Mouse (Mus musculus) lung, embryonic 16.5 days (tissue): ENCODE data around the gene Cyp2s1. TPM values are rescaled to one million over a fixed set of nuclear protein-coding genes. Genes with fewer than 3 reads are reported as not detected.
"Not testable (repeated sequence)": the region's sequence is repeated elsewhere in the genome, so short reads cannot be mapped to it uniquely, and the experiment has no call there.

Experiments used
- ATAC-seq: fragments of 200-750 bp; cut with Nextera tagmentation; 2 replicates; pipeline ENCODE4 v1.8.0; 2017; ENCODE audit warnings: low read depth, mild to moderate bottlenecking, moderate library complexity
- H3K27ac ChIP-seq: fragments of 300-500 bp; sonication (generic); 2 replicates; pipeline ENCODE4 v1.5.1; 2014; ENCODE audit warnings: mild to moderate bottlenecking, control low read depth, low read length
- H3K27me3 ChIP-seq: fragments of 300-500 bp; sonication (generic); 2 replicates; pipeline ENCODE4 v1.6.1; 2014; ENCODE audit warnings: low read depth, low read length, mixed read lengths; ENCODE audit not compliant: control insufficient read depth, insufficient read depth
- H3K36me3 ChIP-seq: fragments of 300-500 bp; sonication (generic); 2 replicates; pipeline ENCODE4 v1.6.1; 2014; ENCODE audit warnings: low read length; ENCODE audit not compliant: control insufficient read depth, insufficient read depth
- H3K4me1 ChIP-seq: fragments of 300-500 bp; sonication (generic); replicated peaks from 2 replicates; pipeline ENCODE4 v1.6.1; 2014; ENCODE audit warnings: low read length, mixed read lengths; ENCODE audit not compliant: control insufficient read depth, insufficient read depth
- H3K4me2 ChIP-seq: fragments of 300-500 bp; sonication (generic); 2 replicates; pipeline ENCODE4 v1.6.1; 2014; ENCODE audit warnings: low read depth, low read length, control low read depth
- H3K4me3 ChIP-seq: fragments of 300-500 bp; sonication (generic); 2 replicates; pipeline ENCODE4 v1.5.1; 2014; ENCODE audit warnings: mild to moderate bottlenecking, low read length, control low read depth
- H3K9ac ChIP-seq: fragments of 300-500 bp; sonication (generic); 2 replicates; pipeline ENCODE4 v1.6.1; 2014; ENCODE audit warnings: low read length, control low read depth
- H3K9me3 ChIP-seq: fragments of 300-500 bp; sonication (generic); 2 replicates; pipeline ENCODE4 v1.6.1; 2016; ENCODE audit warnings: low read length; ENCODE audit not compliant: control insufficient read depth
- WGBS: fragments of 180-500 bp; shearing (Covaris S2); extraction: QIAGEN DNeasy Blood & Tissue Kit; methylation state at CpG from one replicate; pipeline ENCODE4 v1.1.7; 2014; 5-methylcytosine and 5-hydroxymethylcytosine counted together
- polyA plus RNA-seq: library from polyadenylated mRNA; unstranded; fragments of >200 nt; fragmentation: Nextera tagmentation; extraction: Ambion mirVana; gene quantifications from 2 replicates; pipeline ENCODE4 v1.2.1, GENCODE M21; 2015

The Cyp2s1 gene
- polyA plus RNA-seq, 1 experiment from 2014 or later: 18.9 TPM

DNA sequence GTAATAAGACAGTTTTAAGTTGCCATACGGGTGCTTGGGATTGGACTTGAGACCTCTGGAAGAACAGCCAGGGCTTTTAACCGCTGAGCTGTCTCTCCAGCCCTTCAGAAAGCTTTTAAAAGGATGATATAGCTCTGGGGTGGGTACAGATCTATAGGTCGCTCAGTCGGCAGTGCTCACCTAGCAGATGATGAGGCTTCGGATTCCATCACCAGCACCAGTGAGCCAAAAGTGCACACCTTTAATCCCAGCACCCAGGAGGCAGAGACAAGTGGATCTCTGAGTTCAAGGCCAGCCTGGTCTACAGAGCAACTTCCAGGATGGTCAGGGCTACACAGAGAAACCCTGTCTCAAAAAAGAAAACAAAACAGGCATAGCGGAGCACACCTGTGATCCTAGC, 15.7 kb downstream of the Cyp2s1 start:
- no peak for ATAC-seq
- Histone ChIP-seq H3K36me3 (no peaks in the 10 kb centered on the region), H3K27me3 (no peaks in the 10 kb centered on the region), H3K4me2 (no peak overlapping the region), H3K4me1 (0 out of 2 replicates have a peak, but pooled peaks cover 6% of the 10 kb centered on the region), H3K9me3 (no peaks in the 10 kb centered on the region), H3K4me3 (no peak overlapping the region), H3K27ac (no peak overlapping the region), H3K9ac (no peak overlapping the region)
- 86% methylated on average over 6 of the region's 6 CpGs for WGBS

DNA sequence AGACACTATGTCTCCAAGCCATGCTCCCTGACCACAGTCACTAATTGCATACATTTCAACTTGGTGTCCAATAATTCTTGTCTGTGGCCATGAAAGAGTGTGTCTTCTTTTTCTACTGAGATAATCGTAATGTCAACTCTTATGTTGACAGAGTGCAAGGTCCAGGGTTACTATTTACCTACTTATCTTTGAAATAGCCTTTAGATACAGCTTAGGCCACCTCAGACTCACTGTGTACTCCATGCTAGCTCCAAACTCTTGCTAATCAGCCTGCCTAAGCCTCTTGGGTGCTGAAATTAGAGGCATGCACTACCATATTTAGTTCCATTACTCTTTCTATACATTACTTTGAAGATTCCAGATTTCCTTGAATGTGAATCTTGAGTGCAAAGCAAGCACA, 17.3 kb downstream of the Cyp2s1 start:
- Histone ChIP-seq H3K27ac (no peak overlapping the region), H3K36me3 (no peaks in the 10 kb centered on the region), H3K4me3 (no peak overlapping the region), H3K27me3 (no peaks in the 10 kb centered on the region), H3K4me1 (0 out of 2 replicates have a peak, but pooled peaks cover 4% of the 10 kb centered on the region), H3K4me2 (no peak overlapping the region), H3K9ac (no peak overlapping the region), H3K9me3 (no peaks in the 10 kb centered on the region)
- 62% methylated on average over 1 of the region's 1 CpGs for WGBS
- no peak for ATAC-seq

DNA sequence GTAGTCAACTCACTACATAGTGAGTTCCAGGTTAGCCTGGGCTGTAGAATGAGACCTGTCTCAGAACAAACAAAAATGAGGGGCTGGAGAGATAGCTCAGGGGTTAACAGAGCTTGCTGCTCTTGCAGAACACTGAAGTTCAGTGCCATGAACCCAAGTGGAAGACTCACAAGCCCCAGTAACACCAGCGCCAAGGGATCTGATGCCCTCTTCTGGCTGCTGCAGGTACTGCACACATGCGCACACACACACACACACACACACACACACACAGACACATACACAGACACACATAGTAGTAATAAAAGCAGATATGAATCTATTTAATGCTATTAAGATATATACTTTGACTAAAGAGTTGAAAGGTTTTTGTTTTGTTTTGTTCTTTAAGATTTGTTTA, 18.2 kb downstream of the Cyp2s1 start:
- H3K36me3 ChIP-seq: no peaks in the 10 kb centered on the region
- ATAC-seq: no peak
- WGBS: 88% methylated on average over 2 of the region's 2 CpGs
- H3K4me1 ChIP-seq: 0 out of 2 replicates have a peak, but pooled peaks cover 4% of the 10 kb centered on the region
- no peak overlapping the region for H3K9ac ChIP-seq
- H3K9me3 ChIP-seq: no peaks in the 10 kb centered on the region
- H3K27ac ChIP-seq: no peak overlapping the region
- no peak overlapping the region for H3K4me3 ChIP-seq
- no peak overlapping the region for H3K4me2 ChIP-seq
- H3K27me3 ChIP-seq: no peaks in the 10 kb centered on the region

DNA sequence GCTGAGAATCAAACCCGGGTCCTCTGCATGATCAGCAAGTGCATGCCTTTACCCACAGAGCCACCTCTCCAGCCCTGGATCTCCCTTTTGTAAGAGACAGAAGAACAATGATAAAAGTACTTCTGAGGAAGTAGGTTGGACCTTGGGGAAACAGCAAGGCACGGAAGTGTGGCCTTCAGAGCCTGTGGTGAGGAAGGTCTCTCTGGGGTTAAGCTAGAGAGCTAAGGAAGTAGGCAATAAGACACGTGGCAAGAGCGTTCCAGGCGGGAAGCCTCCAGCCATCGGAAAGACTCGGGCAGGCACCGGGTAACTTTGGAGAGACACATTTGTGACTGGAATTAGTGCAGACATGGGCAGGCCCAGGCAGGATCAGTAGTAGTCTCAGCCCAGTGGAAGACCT, 21.9 kb downstream of the Cyp2s1 start:
- H3K4me1 ChIP-seq: no peaks in the 10 kb centered on the region
- H3K36me3 ChIP-seq: no peaks in the 10 kb centered on the region
- H3K27ac ChIP-seq: no peak overlapping the region
- no peaks in the 10 kb centered on the region for H3K27me3 ChIP-seq
- 74% methylated on average over 8 of the region's 8 CpGs for WGBS
- H3K9ac ChIP-seq: no peak overlapping the region
- no peaks in the 10 kb centered on the region for H3K9me3 ChIP-seq
- no peak overlapping the region for H3K4me3 ChIP-seq
- no peak for ATAC-seq
- H3K4me2 ChIP-seq: no peak overlapping the region

DNA sequence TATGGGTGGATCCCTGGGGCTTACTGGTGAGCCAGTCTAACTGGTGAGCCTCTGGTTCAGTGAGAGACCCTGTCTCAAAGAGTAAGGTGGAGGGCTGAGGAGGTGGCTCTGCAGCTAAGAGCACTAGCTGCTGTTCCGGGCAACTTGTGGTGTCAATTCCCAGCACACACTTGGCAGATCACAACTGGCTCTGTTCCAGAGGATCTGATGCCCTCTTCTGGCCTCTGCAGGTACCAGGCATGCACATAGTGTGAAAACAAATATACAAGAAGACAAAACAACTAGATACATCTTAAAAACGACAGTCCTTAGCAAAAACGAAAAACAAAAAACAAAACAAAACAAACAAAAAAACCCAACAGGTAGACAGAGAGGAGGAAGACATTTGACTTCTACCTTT, 23.0 kb downstream of the Cyp2s1 start:
- ATAC-seq: no peak
- Histone ChIP-seq H3K9ac (no peak overlapping the region), H3K4me3 (no peak overlapping the region), H3K27ac (no peak overlapping the region), H3K4me1 (peaks cover 8% of the 10 kb centered on the region), H3K9me3 (no peaks in the 10 kb centered on the region), H3K36me3 (no peaks in the 10 kb centered on the region), H3K27me3 (no peaks in the 10 kb centered on the region), H3K4me2 (no peak overlapping the region)
- 43% methylated on average over 3 of the region's 3 CpGs for WGBS

DNA sequence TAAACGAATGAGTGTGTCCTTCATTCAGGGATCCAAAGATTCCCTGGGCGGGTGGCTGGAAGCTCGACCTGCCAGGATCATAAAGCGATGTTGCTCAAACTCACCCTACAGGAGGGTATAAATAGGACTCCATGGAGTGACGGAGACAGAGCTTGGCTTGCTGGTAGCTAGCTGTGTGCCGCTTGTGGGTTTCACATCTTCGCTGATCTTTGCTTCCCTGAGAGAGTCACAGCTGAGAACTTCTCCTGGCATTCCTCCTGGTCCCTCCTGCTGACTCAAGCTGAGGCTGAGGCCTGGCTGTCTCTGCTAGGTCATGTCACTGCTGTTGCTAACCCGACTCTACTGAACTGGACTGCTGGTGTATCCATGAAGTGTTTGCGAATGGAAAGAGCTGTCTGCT, 23.7 kb downstream of the Cyp2s1 start:
- not testable (repeated sequence) for H3K27me3 ChIP-seq, H3K27ac ChIP-seq, H3K4me3 ChIP-seq, ATAC-seq, H3K9me3 ChIP-seq, H3K36me3 ChIP-seq, H3K4me2 ChIP-seq, H3K9ac ChIP-seq
- peaks cover 12% of the 10 kb centered on the region for H3K4me1 ChIP-seq
- 61% methylated on average over 9 of the region's 9 CpGs for WGBS

DNA sequence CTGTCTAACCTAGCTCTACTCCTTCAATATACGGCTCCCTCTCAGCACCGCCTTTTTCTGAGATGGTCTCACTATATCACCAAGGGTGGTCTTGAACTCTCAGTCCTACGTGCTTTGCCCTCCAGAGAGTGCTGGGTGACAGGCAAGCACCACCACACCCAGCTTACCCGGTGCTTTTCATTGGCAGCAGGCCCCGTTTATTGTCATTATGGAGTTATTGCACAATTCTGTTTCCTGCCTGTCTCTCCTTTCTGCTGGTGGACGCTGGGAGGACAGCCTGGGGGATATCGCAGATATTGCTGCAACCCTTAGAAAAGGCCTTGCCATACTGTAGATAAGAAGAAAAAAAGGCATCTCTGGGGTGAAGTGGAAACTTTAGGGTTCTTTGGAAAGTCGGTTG, 26.1 kb downstream of the Cyp2s1 start:
- no peak overlapping the region for H3K9ac ChIP-seq
- no peaks in the 10 kb centered on the region for H3K27me3 ChIP-seq
- H3K9me3 ChIP-seq: no peaks in the 10 kb centered on the region
- 45% methylated on average over 8 of the region's 8 CpGs for WGBS
- no peak for ATAC-seq
- H3K4me2 ChIP-seq: no peak overlapping the region
- no peak overlapping the region for H3K27ac ChIP-seq
- H3K4me3 ChIP-seq: no peak overlapping the region
- no peaks in the 10 kb centered on the region for H3K36me3 ChIP-seq
- peaks cover 12% of the 10 kb centered on the region for H3K4me1 ChIP-seq

DNA sequence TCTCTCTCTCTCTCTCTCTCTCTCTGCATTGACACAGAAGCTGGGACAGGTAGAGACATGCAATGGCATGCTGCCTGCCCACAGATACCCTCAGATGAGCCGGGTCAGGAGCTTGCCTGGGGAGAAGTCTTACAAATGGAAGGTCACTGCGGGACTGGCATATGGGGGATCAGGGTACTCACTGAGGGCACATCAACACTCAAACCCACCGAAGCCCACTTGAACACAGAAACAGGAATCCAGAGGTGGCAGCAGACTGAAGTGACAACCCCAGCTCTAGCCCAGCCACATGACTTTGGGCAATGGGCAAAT, 27.6 kb downstream of the Cyp2s1 start:
- Histone ChIP-seq H3K4me3 (peak overlapping the region; percentile 62), H3K4me1 (peaks cover 12% of the 10 kb centered on the region), H3K9ac (peak overlapping the region; percentile 70), H3K4me2 (peak overlapping the region; percentile 82), H3K27me3 (no peaks in the 10 kb centered on the region), H3K27ac (no peak overlapping the region), H3K9me3 (no peaks in the 10 kb centered on the region), H3K36me3 (no peaks in the 10 kb centered on the region)
- 22% methylated on average over 3 of the region's 3 CpGs for WGBS
- no peak for ATAC-seq

DNA sequence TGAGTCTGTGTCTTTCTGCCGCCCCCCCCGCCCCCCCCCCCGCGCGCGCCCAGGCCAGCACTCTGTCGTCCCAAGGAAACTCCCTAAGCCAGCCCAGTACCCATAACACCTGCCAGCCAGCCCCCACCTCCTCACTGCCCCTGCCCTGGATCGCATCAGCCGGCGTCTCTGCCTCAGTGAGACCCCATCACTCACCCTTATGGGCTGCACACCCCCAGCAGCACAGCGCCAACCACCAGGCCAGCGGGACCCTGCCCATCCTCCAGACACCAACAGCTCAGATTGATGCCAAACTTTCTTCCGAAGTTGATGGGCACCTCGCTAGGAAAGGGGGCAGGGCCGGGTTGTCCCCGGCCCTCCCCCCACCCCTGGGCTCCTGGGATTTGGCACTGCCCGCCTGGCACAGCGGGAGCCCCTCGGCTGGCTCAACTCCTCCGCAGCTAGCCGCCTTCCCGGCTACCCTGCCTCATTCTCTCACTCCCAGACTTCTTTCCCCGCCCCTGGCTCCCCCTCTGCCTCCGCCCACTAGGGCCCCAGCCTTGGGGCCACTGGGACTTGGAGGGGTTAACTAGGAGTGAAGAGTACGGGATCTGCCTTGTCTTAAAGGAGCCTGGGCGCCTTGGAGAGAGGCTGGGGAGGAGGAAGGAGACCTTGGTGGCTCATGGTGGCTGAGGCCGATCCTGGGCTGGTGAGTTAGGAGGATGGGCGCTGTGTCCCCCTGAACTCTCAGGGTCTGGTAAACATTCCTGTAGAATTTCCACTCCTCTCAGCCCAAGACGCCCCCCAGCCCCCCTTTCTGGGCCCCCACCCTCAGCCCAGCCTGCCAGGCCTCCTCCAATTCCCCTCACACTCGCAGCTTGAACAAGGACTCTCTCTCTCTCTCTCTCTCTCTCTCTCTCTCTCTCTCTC, 28.2 kb downstream of the Cyp2s1 start, which contains the start of gene Axl:
Axl (minus strand) TSS at position 486 of the 909 bp plus-strand sequence.
- H3K27ac ChIP-seq: peak within 1 kb of the TSS; percentile 49; the same call in 1 of the 2 replicates
- no peaks in the 10 kb centered on the region for H3K9me3 ChIP-seq
- H3K27me3 ChIP-seq: no peaks in the 10 kb centered on the region
- H3K4me1 ChIP-seq: peaks cover 12% of the 10 kb centered on the region
- H3K36me3 ChIP-seq: no peaks in the 10 kb centered on the region
- peak within 1 kb of the TSS; percentile 62 for H3K4me3 ChIP-seq
- 1% methylated on average over 27 of the region's 30 CpGs for WGBS
- peak within 1 kb of the TSS; percentile 82 for H3K4me2 ChIP-seq
- peak within 1 kb of the TSS; percentile 70 for H3K9ac ChIP-seq
- peak; percentile 93 for ATAC-seq
